Mouse (Mus musculus) liver, postnatal 0 days (tissue): ENCODE results near the gene Grik2.

Experiments
- CTCF ChIP-seq: sonication (generic); IDR thresholded peaks from 2 replicates; pipeline ENCODE4 v1.5.1; 2016; ENCODE audit warnings: antibody characterized with exemption, low read depth
- EP300 ChIP-seq: IDR thresholded peaks from 2 replicates; pipeline ENCODE4 v1.6.1; 2016; ENCODE audit warnings: antibody characterized with exemption, low read depth, mild to moderate bottlenecking

DNA sequence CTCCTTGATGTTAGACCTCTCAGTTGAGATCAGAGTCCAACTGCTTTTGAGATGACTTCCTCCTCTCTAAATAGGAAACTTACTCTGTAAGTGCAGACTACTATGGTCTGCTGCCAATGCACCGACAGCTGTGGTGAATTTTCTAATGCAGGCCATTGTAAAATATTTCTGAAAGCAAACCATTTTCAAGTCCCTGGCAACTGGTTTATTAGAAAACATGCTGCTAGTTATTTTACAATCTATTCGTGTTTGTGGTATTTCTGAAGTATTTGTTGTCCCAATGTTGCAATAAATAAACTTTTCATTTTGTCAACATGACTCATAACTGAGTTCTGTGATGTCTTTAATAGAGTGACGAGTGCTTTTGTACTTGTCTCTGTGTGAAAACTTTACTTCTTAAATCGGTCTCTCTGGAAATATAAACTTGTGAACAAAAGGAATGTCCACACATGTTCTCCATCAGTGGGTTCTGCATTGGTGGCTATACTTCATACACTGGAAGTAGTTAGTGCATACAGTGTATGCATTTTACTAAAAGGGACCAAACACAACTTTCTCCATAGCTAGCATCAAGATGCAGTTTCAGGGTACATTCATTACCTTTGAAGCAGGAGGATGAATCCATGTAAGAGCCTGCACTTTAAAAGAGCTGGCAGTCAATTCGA, 308.3 kb downstream of the Grik2 start:
- TF ChIP-seq CTCF (no peak), EP300 (no peak)
